Mouse (Mus musculus) ES-Bruce4 (cell line): ENCODE data around the gene Sfrp2.

Experiments used
- CTCF ChIP-seq: IDR thresholded peaks from one replicate; pipeline ENCODE4 v1.8.1; 2011; ENCODE audit warnings: low read depth, low read length
- EP300 ChIP-seq: IDR thresholded peaks from 2 replicates; pipeline ENCODE4 v1.6.1; 2011; ENCODE audit warnings: low read depth, low read length; ENCODE audit not compliant: insufficient read depth
- POLR2A ChIP-seq: IDR thresholded peaks from one replicate; pipeline ENCODE4 v1.8.1; 2011; ENCODE audit warnings: low read length; ENCODE audit not compliant: insufficient read depth

- TF ChIP-seq POLR2A (no peak), CTCF (no peak), EP300 (no peak)
These were observed 48.4 kb upstream of the Sfrp2 start for GRCm38 (mm10) chr3:83717643-83718231.
